ENCODE assay signal across 23 mouse cellular contexts in genomic region chr4:129382029-129382428, GRCm38 (mm10). TPM values are rescaled to one million over a fixed set of nuclear protein-coding genes. Genes with fewer than 3 reads are reported as not detected.
DNase-seq lines count a peak whose midpoint lies in the region; ATAC-seq and TF ChIP-seq lines count a peak whose summit lies in the region.
"Had no signal": no experiment of that assay in that cellular context is flagged by ENCODE, and none has a peak within 500 bp of the region (broad histone marks: within the 10 kb centered on the region; RNA-seq: fewer than 3 reads in every experiment).

No protein-coding gene starts in this region.

- no peak for TF ChIP-seq POLR2A in ES-Bruce4 (IDR thresholded peaks at IDR 0.05; ENCODE audit: insufficient read depth, low read length)

- no peaks in the 10 kb centered on the region for H3K36me3 ChIP-seq in kidney, postnatal 0 days (ENCODE audit: insufficient read depth, low read length)
- no peaks in the 10 kb centered on the region for H3K36me3 ChIP-seq in ES-Bruce4 (ENCODE audit: control insufficient read depth, insufficient read depth, low read length, poor library complexity, severe bottlenecking)
- H3K36me3 ChIP-seq in ES-E14 (ENCODE audit: control insufficient read depth, insufficient read depth, low read length, poor library complexity, severe bottlenecking) = no peaks in the 10 kb centered on the region
- H3K36me3 ChIP-seq in stomach, postnatal 0 days (ENCODE audit: control insufficient read depth, insufficient read depth, low read length) = no peaks in the 10 kb centered on the region
- H3K36me3 ChIP-seq: embryonic facial prominence, embryonic 13.5 days; forebrain, embryonic 12.5 days; neural tube, embryonic 15.5 days had no signal

- peak; percentile 88 for TF ChIP-seq EP300 in ES-Bruce4 (IDR thresholded peaks at IDR 0.05; ENCODE audit: insufficient read depth, low read depth, low read length)
- no peak for TF ChIP-seq EP300 in stomach, postnatal 0 days (optimal IDR thresholded peaks at IDR 0.05)

- in situ Hi-C loops in ES-E14 (cut with MboI; ENCODE audit: low sequenced_read_pairs in 2 of 2, unreplicated experiment in 2 of 2) = no loop called here

- no peaks in the 10 kb centered on the region for H3K9me3 ChIP-seq in kidney, postnatal 0 days (replicated peaks; ENCODE audit: low read length)
- H3K9me3 ChIP-seq in ES-Bruce4 (replicated peaks; ENCODE audit: control insufficient read depth, insufficient read depth, low read length, poor library complexity, severe bottlenecking) = no peaks in the 10 kb centered on the region
- no peaks in the 10 kb centered on the region for H3K9me3 ChIP-seq in ES-E14 (ENCODE audit: control insufficient read depth, insufficient read depth, low read depth, low read length)
- no peaks in the 10 kb centered on the region for H3K9me3 ChIP-seq in stomach, postnatal 0 days (ENCODE audit: control insufficient read depth, low read length)
- H3K9me3 ChIP-seq: embryonic facial prominence, embryonic 13.5 days; forebrain, embryonic 12.5 days; neural tube, embryonic 15.5 days had no signal

- no peak for ATAC-seq in kidney, postnatal 0 days (replicated peaks; ENCODE audit: low FRiP score, low read depth)
- no peak for ATAC-seq in stomach, postnatal 0 days (ENCODE audit: low FRiP score, low TSS enrichment)
- ATAC-seq: intestine, postnatal 0 days had no signal

- H3K4me3 ChIP-seq in kidney, postnatal 0 days (replicated peaks; ENCODE audit: low read depth, low read length) = no peak overlapping the region
- H3K4me3 ChIP-seq in ES-Bruce4 (ENCODE audit: low read depth, low read length) (peak overlapping the region; percentile 39; the same call in 1 of the 2 replicates), ES-E14 (ENCODE audit: insufficient read depth in 1 of 2, low read depth in 1 of 2, low read length in 2 of 2, poor library complexity in 1 of 2, severe bottlenecking in 1 of 2) (peak overlapping the region; percentile 10 to 15; a peak in 2 of 4 replicates)
- no peak overlapping the region for H3K4me3 ChIP-seq in stomach, postnatal 0 days (ENCODE audit: low read depth, low read length)
- H3K4me3 ChIP-seq: embryonic facial prominence, embryonic 13.5 days; erythroblast, embryonic 14.5 days; forebrain, embryonic 12.5 days; neural tube, embryonic 15.5 days had no signal

- no peak overlapping the region for H3K9ac ChIP-seq in kidney, postnatal 0 days (ENCODE audit: low read depth, low read length)
- H3K9ac ChIP-seq in ES-Bruce4 (ENCODE audit: low read depth, poor library complexity, severe bottlenecking) = peak overlapping the region; percentile 22; the same call in 1 of the 2 replicates
- no peak overlapping the region for H3K9ac ChIP-seq in ES-E14 (ENCODE audit: insufficient read depth, low read depth, low read length, poor library complexity, severe bottlenecking)
- no peak overlapping the region for H3K9ac ChIP-seq in stomach, postnatal 0 days (ENCODE audit: low read length)
- H3K9ac ChIP-seq: embryonic facial prominence, embryonic 13.5 days; forebrain, embryonic 12.5 days; neural tube, embryonic 15.5 days had no signal

- WGBS in kidney, postnatal 0 days = 92% methylated on average over 9 of the region's 9 CpGs
- WGBS in stomach, postnatal 0 days = 93% methylated on average over 9 of the region's 9 CpGs

- peak overlapping the region; percentile 84; the same call in 1 of the 2 replicates for H3K27ac ChIP-seq in kidney, postnatal 0 days
- H3K27ac ChIP-seq in ES-Bruce4 (ENCODE audit: insufficient read depth, low read length) (peak overlapping the region; percentile 99), ES-E14 (ENCODE audit: insufficient read depth, low read depth, low read length, poor library complexity, severe bottlenecking) (peak overlapping the region; percentile 85; the same call in 1 of the 2 replicates)
- H3K27ac ChIP-seq in stomach, postnatal 0 days (replicated peaks) = peak overlapping the region; percentile 58; the same call in 1 of the 2 replicates
- H3K27ac ChIP-seq: embryonic facial prominence, embryonic 13.5 days; forebrain, embryonic 12.5 days; neural tube, embryonic 15.5 days had no signal

- no peaks in the 10 kb centered on the region for H3K27me3 ChIP-seq in kidney, postnatal 0 days (ENCODE audit: insufficient read depth, low read length)
- H3K27me3 ChIP-seq in ES-Bruce4 (ENCODE audit: control insufficient read depth, insufficient read depth, low read length, poor library complexity, severe bottlenecking) = no peaks in the 10 kb centered on the region
- H3K27me3 ChIP-seq in stomach, postnatal 0 days (ENCODE audit: control insufficient read depth, insufficient read depth, low read length) = no peaks in the 10 kb centered on the region

- no peak for DNase-seq in kidney, postnatal 0 days (ENCODE audit: low spot score)
- no peak for DNase-seq in kidney, postnatal 4 days
- DNase-seq in ES-E14 (ENCODE audit: low read depth, low spot score) = no peak
- no peak for DNase-seq in stomach, postnatal 0 days (ENCODE audit: low spot score)
- DNase-seq in urinary bladder, postnatal 14 days (ENCODE audit: low spot score) = no peak
- no peak for DNase-seq in spleen, postnatal 10 days (ENCODE audit: low spot score in 2 of 2)
- DNase-seq: cerebellum, adult 8-10 months; cerebellum, postnatal 36 days; embryo, embryonic 11 days; layer of hippocampus, postnatal 36 days; thymus, postnatal 14 days had no signal

- no peaks in the 10 kb centered on the region; the same call in 1 of the 2 replicates for H3K4me1 ChIP-seq in kidney, postnatal 0 days (replicated peaks; ENCODE audit: insufficient read depth, low read length)
- H3K4me1 ChIP-seq in ES-Bruce4 (ENCODE audit: control insufficient read depth, insufficient read depth, low read length) (peaks cover 5% of the 10 kb centered on the region), ES-E14 (ENCODE audit: control insufficient read depth in 2 of 2, insufficient read depth in 2 of 2, low read length in 2 of 2, poor library complexity in 1 of 2) (peaks cover 7 to 15% of the 10 kb centered on the region in 2 experiments)
- no peaks in the 10 kb centered on the region for H3K4me1 ChIP-seq in stomach, postnatal 0 days (replicated peaks; ENCODE audit: control insufficient read depth, insufficient read depth)
- H3K4me1 ChIP-seq: forebrain, embryonic 12.5 days had no signal

- no peak overlapping the region for H3K4me2 ChIP-seq in kidney, postnatal 0 days (ENCODE audit: low read length)
- H3K4me2 ChIP-seq in stomach, postnatal 0 days (replicated peaks; ENCODE audit: low read depth) = no peak overlapping the region
- H3K4me2 ChIP-seq: embryonic facial prominence, embryonic 13.5 days; forebrain, embryonic 12.5 days; heart, embryonic 11.5 days; midbrain, embryonic 11.5 days; neural tube, embryonic 15.5 days had no signal

- TF ChIP-seq CTCF in kidney, postnatal 0 days (IDR thresholded peaks at IDR 0.05; ENCODE audit: low read depth) = no peak
- no peak for TF ChIP-seq CTCF in ES-Bruce4 (IDR thresholded peaks at IDR 0.05; ENCODE audit: low read depth, low read length)
- TF ChIP-seq CTCF in stomach, postnatal 0 days (IDR thresholded peaks at IDR 0.05; ENCODE audit: low read depth) = no peak

TF ChIP-seq in ES-E14, 5 proteins besides CTCF, POLR2A, EP300 and RAD21:
- TF ChIP-seq HCFC1 (IDR thresholded peaks at IDR 0.05; ENCODE audit: borderline replicate concordance, insufficient read depth, low read length) = no peak
- no peak for TF ChIP-seq ZNF384 (IDR thresholded peaks at IDR 0.05; ENCODE audit: low read depth, low read length)
- no peak for TF ChIP-seq MAFK (IDR thresholded peaks at IDR 0.05; ENCODE audit: insufficient read depth, low read depth, low read length)
- no peak for TF ChIP-seq ZC3H11A (IDR thresholded peaks at IDR 0.05; ENCODE audit: borderline replicate concordance, low read depth, low read length)
- no peak for TF ChIP-seq CHD2 (IDR thresholded peaks at IDR 0.05; ENCODE audit: low read depth, low read length)

RNA-seq across cellular contexts. Expression of gene Zbtb8a, which starts 4.1 kb away (rescaled TPM):
- polyA plus RNA-seq in kidney, postnatal 0 days (2015; fragmentation: Nextera tagmentation; extraction: Ambion mirVana) = 12.3 and 13.7 TPM in 2 replicates
- polyA plus RNA-seq in ES-Bruce4 (2011; ENCODE audit: insufficient read depth, insufficient read length, low read depth, missing spikeins) = 20.7 and 21.1 TPM in 2 replicates
- 25.3 and 32.5 TPM in 2 replicates for total RNA-seq in ES-E14 (2012; rRNA removed)
- polyA plus RNA-seq in stomach, postnatal 0 days (2015; fragmentation: Nextera tagmentation; extraction: Ambion mirVana) = 12.2 and 13.0 TPM in 2 replicates

RNA-seq across cellular contexts. Expression of gene Zbtb8os, which starts 46.5 kb away (rescaled TPM):
- 55.9 and 60.8 TPM in 2 replicates for polyA plus RNA-seq in kidney, postnatal 0 days (2015; fragmentation: Nextera tagmentation; extraction: Ambion mirVana)
- polyA plus RNA-seq in ES-Bruce4 (2011; ENCODE audit: insufficient read depth, insufficient read length, low read depth, missing spikeins) = 138 and 146 TPM in 2 replicates
- total RNA-seq in ES-E14 (2012; rRNA removed) = 41.4 and 59.9 TPM in 2 replicates
- 41.7 and 42.5 TPM in 2 replicates for polyA plus RNA-seq in stomach, postnatal 0 days (2015; fragmentation: Nextera tagmentation; extraction: Ambion mirVana)

RNA-seq across cellular contexts. Expression of gene Rbbp4, which starts 46.9 kb away (rescaled TPM):
- polyA plus RNA-seq in kidney, postnatal 0 days (2015; fragmentation: Nextera tagmentation; extraction: Ambion mirVana) = 339 and 363 TPM in 2 replicates
- polyA plus RNA-seq in ES-Bruce4 (2011; ENCODE audit: insufficient read depth, insufficient read length, low read depth, missing spikeins) = 375 and 419 TPM in 2 replicates
- 59.7 and 81.2 TPM in 2 replicates for total RNA-seq in ES-E14 (2012; rRNA removed)
- polyA plus RNA-seq in stomach, postnatal 0 days (2015; fragmentation: Nextera tagmentation; extraction: Ambion mirVana) = 149 and 153 TPM in 2 replicates

RNA-seq across cellular contexts. Expression of gene Zbtb8b, which starts 58.6 kb away (rescaled TPM):
- 3.7 and 3.8 TPM in 2 replicates for polyA plus RNA-seq in kidney, postnatal 0 days (2015; fragmentation: Nextera tagmentation; extraction: Ambion mirVana)
- 4.2 and 4.8 TPM in 2 replicates for polyA plus RNA-seq in ES-Bruce4 (2011; ENCODE audit: insufficient read depth, insufficient read length, low read depth, missing spikeins)
- total RNA-seq in ES-E14 (2012; rRNA removed) = 2.5 and 2.7 TPM in 2 replicates
- 0.68 and 0.72 TPM in 2 replicates for polyA plus RNA-seq in stomach, postnatal 0 days (2015; fragmentation: Nextera tagmentation; extraction: Ambion mirVana)
- total RNA-seq: gastrocnemius, adult 18-20 months; liver, adult 2 months; megakaryocyte progenitor cell, adult 5-6 weeks had no signal
- polyA plus RNA-seq: C2C12; erythroblast, embryonic 14.5 days; liver, adult 2 months had no signal

Comparison
In these comparisons a context has a peak if more than half of its experiments do, and no peak if none do; other contexts are left out.
1. H3K4me3 ChIP-seq: peak in ES-Bruce4 (single experiment) and ES-E14 (2 of 2); none in kidney, postnatal 0 days (single experiment) and stomach, postnatal 0 days (single experiment).
2. Peak in every context shown above with its lines, with median percentiles within 50 percentile points of each other: H3K27ac ChIP-seq.